Mouse (Mus musculus) CD8-positive naive resting alpha-beta T cell, adult 2 months (primary cell): ENCODE measurements around the gene Eif4enif1.

Source experiments
- DNase-seq, 2 experiments: peaks; one replicate each; pipeline ENCODE4 v3.0.0; 2022; ENCODE audit warnings: low read depth in 2 of 2, low spot score in 2 of 2

Eif4enif1 gene

GRCm38 (mm10) chr11:3265291-3266078, 63.3 kb downstream of the Eif4enif1 start:
- no peak for DNase-seq

- peak; percentile 83 to 86 for DNase-seq
Observed at GRCm38 (mm10) chr11:3266079-3266685, 64.0 kb downstream of the Eif4enif1 start, which contains the start of gene Drg1. TSS of gene Drg1 (minus strand) at chr11:3266415.

GRCm38 (mm10) chr11:3267133-3267532, 64.9 kb downstream of the Eif4enif1 start:
- no peak for DNase-seq

- no peak for DNase-seq
Observed at GRCm38 (mm10) chr11:3269241-3269640, 67.0 kb downstream of the Eif4enif1 start.

GRCm38 (mm10) chr11:3278351-3278750, 76.2 kb downstream of the Eif4enif1 start:
- DNase-seq, result no peak

- DNase-seq, result no peak
Observed at GRCm38 (mm10) chr11:3279729-3280128, 77.5 kb downstream of the Eif4enif1 start.

GRCm38 (mm10) chr11:3282887-3283286, 80.7 kb downstream of the Eif4enif1 start:
- no peak for DNase-seq

GRCm38 (mm10) chr11:3283645-3284044, 81.5 kb downstream of the Eif4enif1 start:
- DNase-seq, result no peak

- no peak for DNase-seq
Observed at GRCm38 (mm10) chr11:3285940-3286339, 83.7 kb downstream of the Eif4enif1 start.

- no peak for DNase-seq
Observed at GRCm38 (mm10) chr11:3287131-3287530, 84.9 kb downstream of the Eif4enif1 start.

- no peak for DNase-seq
Observed at GRCm38 (mm10) chr11:3287921-3288320, 85.7 kb downstream of the Eif4enif1 start.

- peak in 1 of 2 experiments; percentile 38 for DNase-seq
Observed at GRCm38 (mm10) chr11:3288521-3289301, 86.5 kb downstream of the Eif4enif1 start, which contains the start of gene Patz1. TSS of gene Patz1 (plus strand) at chr11:3288874.

- peak in 1 of 2 experiments; percentile 15 for DNase-seq
Observed at GRCm38 (mm10) chr11:3289302-3289802, 87.2 kb downstream of the Eif4enif1 start.

GRCm38 (mm10) chr11:3289803-3290639, 87.8 kb downstream of the Eif4enif1 start:
- DNase-seq, result peak; percentile 74 to 80

GRCm38 (mm10) chr11:3290640-3291310, 88.6 kb downstream of the Eif4enif1 start:
- peak; percentile 34 to 46 for DNase-seq

GRCm38 (mm10) chr11:3291311-3292061, 89.3 kb downstream of the Eif4enif1 start:
- DNase-seq, result peak; percentile 22 to 25

- DNase-seq, result peak; percentile 36 to 49
Observed at GRCm38 (mm10) chr11:3292062-3292421, 89.8 kb downstream of the Eif4enif1 start.

- no peak for DNase-seq
Observed at GRCm38 (mm10) chr11:3292711-3293249, 90.6 kb downstream of the Eif4enif1 start.

GRCm38 (mm10) chr11:3293361-3293760, 91.2 kb downstream of the Eif4enif1 start:
- no peak for DNase-seq
